Mouse (Mus musculus): Measurements from ENCODE around the gene Ppox.
A peak's percentile ranks its signal among the peaks of the same experiment; 100 is the strongest.
"Not testable (repeated sequence)": the region's sequence is repeated elsewhere in the genome, so short reads cannot be mapped to it uniquely, and the experiment has no call there.

Gene Ppox

GRCm38 (mm10) chr1:171280916-171281527 is at the start of gene Ppox:
Ppox (minus strand) TSS chr1:171281186.
- DNase-seq (ENCODE audit: low spot score): peak; percentile 90

- DNase-seq (ENCODE audit: low spot score): no peak
These were observed 49.2 kb upstream of the Ppox start for GRCm38 (mm10) chr1:171330216-171330560.

GRCm38 (mm10) chr1:171329433-171330215 is 48.6 kb upstream of the Ppox start:
- DNase-seq (ENCODE audit: low spot score): peak; percentile 82

- peak; percentile 91 for DNase-seq (ENCODE audit: low spot score)
These were observed 48.0 kb upstream of the Ppox start, which contains the start of gene Dedd for GRCm38 (mm10) chr1:171328839-171329432. Dedd (plus strand) TSS chr1:171329145.

GRCm38 (mm10) chr1:171328244-171328643 is 47.3 kb upstream of the Ppox start:
- no peak for DNase-seq (ENCODE audit: low spot score)

- DNase-seq (ENCODE audit: low spot score): not testable (repeated sequence)
These were observed 45.6 kb upstream of the Ppox start for GRCm38 (mm10) chr1:171326588-171326987.

GRCm38 (mm10) chr1:171325571-171325970 is 44.6 kb upstream of the Ppox start:
- no peak for DNase-seq (ENCODE audit: low spot score)

GRCm38 (mm10) chr1:171322012-171322411 is 41.0 kb upstream of the Ppox start:
- DNase-seq (ENCODE audit: low spot score): peak; percentile 20

- DNase-seq (ENCODE audit: low spot score): no peak
These were observed 40.4 kb upstream of the Ppox start for GRCm38 (mm10) chr1:171321415-171321814.

GRCm38 (mm10) chr1:171320151-171320550 is 39.2 kb upstream of the Ppox start:
- DNase-seq (ENCODE audit: low spot score): no peak

- DNase-seq (ENCODE audit: low spot score): no peak
These were observed 38.8 kb upstream of the Ppox start for GRCm38 (mm10) chr1:171319748-171320147.

GRCm38 (mm10) chr1:171309321-171309720 is 28.3 kb upstream of the Ppox start:
- DNase-seq (ENCODE audit: low spot score): no peak

GRCm38 (mm10) chr1:171306157-171306556 is 25.2 kb upstream of the Ppox start:
- not testable (repeated sequence) for DNase-seq (ENCODE audit: low spot score)

- DNase-seq (ENCODE audit: low spot score): no peak
These were observed 17.2 kb upstream of the Ppox start for GRCm38 (mm10) chr1:171298226-171298625.

- no peak for DNase-seq (ENCODE audit: low spot score)
These were observed 14.0 kb upstream of the Ppox start for GRCm38 (mm10) chr1:171295063-171295402.

- DNase-seq (ENCODE audit: low spot score): peak; percentile 85
These were observed 13.5 kb upstream of the Ppox start, which contains the start of gene Ufc1 for GRCm38 (mm10) chr1:171294298-171295062. Ufc1 (minus strand) TSS chr1:171295024.

GRCm38 (mm10) chr1:171293906-171294297 is 12.9 kb upstream of the Ppox start:
- DNase-seq (ENCODE audit: low spot score): no peak

GRCm38 (mm10) chr1:171293351-171293750 is 12.4 kb upstream of the Ppox start:
- DNase-seq (ENCODE audit: low spot score): no peak

GRCm38 (mm10) chr1:171288328-171288727 is 7.3 kb upstream of the Ppox start:
- no peak for DNase-seq (ENCODE audit: low spot score)

GRCm38 (mm10) chr1:171287136-171288081 is 6.4 kb upstream of the Ppox start, which contains the start of gene Usp21:
Usp21 (minus strand) TSS chr1:171287991.
- DNase-seq (ENCODE audit: low spot score): peak; percentile 93

GRCm38 (mm10) chr1:171286517-171286916 is 5.5 kb upstream of the Ppox start:
- no peak for DNase-seq (ENCODE audit: low spot score)

Measured in urinary bladder, postnatal 14 days (tissue).